Mouse (Mus musculus): ENCODE measurements at regions not wholly inside any gene's neighbourhood (a gene's known extent, or its start where the extent isn't known, plus 50 kb on each side); places are given as distances from the start of the nearest gene placed in this dataset.

- TF ChIP-seq CTCF (conservative IDR thresholded peaks at IDR 0.05; ENCODE audit: insufficient read depth, insufficient read length, low read depth, low read length) (no peak), POLR2A (IDR thresholded peaks at IDR 0.05; ENCODE audit: low read depth, low read length) (no peak)
Measured at GRCm38 (mm10) chr5:29033462-29033997, 162.3 kb upstream of the Rnf32 start.
